Mouse (Mus musculus) frontal cortex, postnatal 10 days (tissue): ENCODE results near the gene Aebp1.

Source experiments
- DNase-seq, 2 experiments: peaks; one replicate each; pipeline ENCODE4 v3.0.0; 2022; ENCODE audit warnings: low spot score in 2 of 2, mixed read lengths in 1 of 2

The Aebp1 gene

DNA sequence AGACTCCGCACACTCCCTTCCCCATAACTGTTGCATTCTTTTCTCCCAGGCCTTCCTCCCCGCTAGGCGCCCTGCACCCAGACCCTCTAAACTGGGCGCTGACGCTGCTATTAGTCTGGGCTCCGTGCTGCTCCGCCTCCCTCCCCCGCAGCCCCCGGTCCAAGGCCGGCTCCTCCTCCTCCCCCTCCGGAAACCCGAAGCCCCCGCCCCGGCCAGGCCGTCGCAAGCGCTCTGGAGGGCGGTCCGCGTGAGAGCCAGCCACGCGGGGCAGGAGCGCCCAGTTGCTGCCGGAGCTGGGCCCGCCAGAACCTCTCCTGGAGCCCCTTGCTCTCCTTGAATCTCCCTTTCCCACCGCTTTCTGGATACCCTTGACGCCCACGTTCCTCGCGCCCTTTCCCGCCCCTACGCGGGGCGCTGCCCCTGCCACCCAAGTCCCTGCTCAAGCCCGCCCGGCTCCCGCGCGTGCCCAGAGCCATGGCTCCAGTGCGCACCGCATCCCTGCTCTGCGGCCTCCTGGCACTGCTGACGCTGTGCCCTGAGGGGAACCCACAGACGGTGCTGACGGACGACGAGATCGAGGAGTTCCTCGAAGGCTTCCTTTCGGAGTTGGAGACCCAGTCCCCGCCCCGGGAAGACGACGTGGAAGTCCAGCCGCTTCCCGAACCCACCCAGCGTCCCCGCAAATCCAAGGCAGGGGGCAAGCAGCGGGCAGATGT lies at the start of gene Aebp1:
Gene Aebp1, plus strand, starts transcription at position 270 of the 716 bp plus-strand sequence.
- no peak for DNase-seq

GRCm38 (mm10) chr11:5813381-5813780 lies 48.4 kb upstream of the Aebp1 start:
- no peak for DNase-seq

DNA sequence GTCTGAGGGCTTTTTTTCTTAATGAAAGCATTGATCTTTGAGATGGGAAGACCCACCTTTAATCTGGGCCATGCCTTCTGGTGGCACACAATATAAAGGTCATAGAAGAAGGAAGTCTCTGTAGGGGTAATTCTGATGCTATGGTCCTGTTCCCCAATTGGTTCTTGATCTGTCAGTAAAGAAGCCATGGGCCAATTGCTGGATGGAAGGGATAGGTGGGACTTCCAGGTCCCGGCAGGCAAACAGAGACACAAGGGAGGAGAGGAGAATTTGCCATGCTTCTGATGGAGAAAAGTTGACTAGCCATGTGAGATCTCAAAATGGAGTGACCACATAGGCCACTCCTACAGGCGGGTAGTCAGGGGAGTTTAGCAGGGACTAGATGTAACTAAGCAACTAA lies 42.5 kb upstream of the Aebp1 start:
- DNase-seq = no peak

- no peak for DNase-seq
These were observed 36.3 kb upstream of the Aebp1 start for GRCm38 (mm10) chr11:5825432-5825831.

DNA sequence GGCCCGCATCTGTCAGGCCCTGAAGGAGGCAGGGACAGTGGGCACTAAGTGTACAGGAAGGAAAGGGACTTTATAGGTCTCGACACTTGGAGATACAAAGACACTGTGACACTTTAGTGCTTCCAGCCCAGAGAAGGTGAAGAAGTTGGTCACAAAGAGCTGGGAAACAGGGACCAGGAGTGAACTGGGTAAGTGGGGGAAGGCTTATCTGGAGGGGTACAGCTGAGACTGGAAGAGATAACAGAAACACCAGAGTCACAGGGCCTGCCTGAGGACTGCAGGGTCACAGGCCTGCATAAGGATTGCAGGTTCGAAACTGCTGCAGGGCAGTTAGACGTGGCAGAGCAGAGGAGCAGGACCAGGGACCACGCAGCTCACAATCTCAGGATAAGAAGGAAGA lies 33.8 kb upstream of the Aebp1 start:
- DNase-seq = no peak

- DNase-seq = no peak
These were observed 33.1 kb upstream of the Aebp1 start for GRCm38 (mm10) chr11:5828509-5829191.

DNA sequence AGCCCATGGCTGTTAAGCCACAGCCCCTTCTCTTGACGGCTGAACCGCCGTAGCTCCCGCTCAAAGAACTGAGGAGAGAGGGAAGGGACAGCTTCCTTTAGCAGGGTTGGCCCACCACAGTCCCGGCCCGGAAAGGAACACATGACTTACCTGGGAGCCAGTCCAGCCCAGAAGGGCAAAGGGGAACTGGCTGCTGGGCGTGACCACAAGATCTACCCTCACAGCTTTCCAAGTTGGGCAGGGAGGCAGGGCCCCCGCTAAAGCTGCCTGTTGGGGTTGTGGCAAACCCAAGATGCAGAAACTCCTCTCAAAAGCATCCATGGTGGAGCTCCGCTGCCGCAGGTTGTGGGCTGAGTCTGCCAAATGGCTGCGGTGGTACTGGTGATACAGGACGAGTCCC lies 32.4 kb upstream of the Aebp1 start:
- DNase-seq = no peak

- no peak for DNase-seq
These were observed 27.2 kb upstream of the Aebp1 start for GRCm38 (mm10) chr11:5834506-5834905.

GRCm38 (mm10) chr11:5835057-5835456 lies 26.7 kb upstream of the Aebp1 start:
- no peak for DNase-seq

GRCm38 (mm10) chr11:5836126-5836525 lies 25.6 kb upstream of the Aebp1 start:
- DNase-seq = no peak

DNA sequence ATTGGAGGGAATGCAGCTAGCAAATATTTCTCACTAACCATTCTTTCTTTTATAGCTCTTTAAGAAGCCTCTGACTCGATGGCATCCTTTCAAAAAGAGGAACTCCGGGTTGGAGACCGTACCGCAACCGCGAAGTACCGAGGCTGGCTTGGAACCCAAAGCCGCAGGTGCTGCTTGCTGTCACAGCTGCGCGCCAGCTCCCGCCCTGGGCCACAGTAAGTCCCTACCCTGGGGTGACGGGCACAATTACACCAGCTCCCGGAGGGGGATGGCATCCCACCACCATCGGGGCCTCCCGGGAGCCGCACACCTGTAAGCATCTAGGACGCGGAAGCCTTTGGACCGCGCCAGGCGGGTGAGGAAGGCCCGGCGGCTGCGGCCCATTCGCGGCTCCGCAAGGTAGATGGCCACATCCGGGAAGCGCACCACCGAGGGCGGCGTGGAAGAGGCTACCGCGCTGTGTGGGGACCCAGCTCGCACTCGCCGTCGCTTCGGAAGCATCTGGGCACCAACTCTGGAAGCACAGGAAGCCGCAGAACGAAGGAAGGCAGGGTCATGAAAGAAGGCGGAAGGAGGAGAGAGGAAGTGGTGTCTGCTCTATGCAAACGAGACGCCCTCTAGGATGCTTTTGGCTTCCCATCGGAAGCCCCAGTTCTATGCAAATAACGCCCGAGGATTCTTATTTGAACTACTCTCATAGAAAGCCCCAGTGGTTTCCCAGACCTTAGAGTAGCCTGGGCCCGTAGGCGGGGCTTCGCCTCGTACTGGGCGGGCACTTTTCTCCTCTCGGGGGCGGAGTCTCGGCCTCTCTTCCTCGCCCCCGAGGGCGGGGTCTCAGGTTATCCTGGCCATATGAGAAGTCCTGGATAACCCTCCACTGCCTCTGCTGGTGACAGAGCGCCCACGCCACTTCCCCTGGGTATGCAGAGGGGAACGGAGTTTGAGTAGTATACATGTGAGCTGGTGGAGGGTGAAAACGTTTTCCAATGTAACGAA lies 24.2 kb upstream of the Aebp1 start, which contains the start of gene Polm:
Gene Polm, minus strand, starts transcription at position 766 of the 996 bp plus-strand sequence.
- DNase-seq = peak; percentile 86 to 88

- DNase-seq = no peak
These were observed 21.4 kb upstream of the Aebp1 start for GRCm38 (mm10) chr11:5840346-5840745.

DNA sequence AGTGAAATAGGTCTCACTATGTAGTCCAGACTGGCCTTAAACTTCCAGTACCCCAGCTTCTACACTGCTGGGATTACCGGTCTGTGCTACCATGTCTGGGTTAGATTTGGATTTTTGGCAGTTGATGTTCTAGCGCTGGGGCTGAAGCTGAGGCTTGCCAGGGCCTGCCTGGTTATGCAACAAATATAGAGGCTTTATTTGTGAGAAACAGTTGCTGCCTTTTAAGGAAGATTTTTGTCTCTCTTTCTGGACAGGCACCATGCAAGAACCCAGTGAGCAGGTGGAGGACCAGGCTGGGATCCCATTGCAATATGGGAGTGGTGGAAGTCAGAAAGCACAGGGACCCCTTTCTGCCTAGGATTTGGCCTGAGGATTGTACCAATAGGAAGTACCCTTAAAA lies 20.0 kb upstream of the Aebp1 start:
- DNase-seq = no peak

GRCm38 (mm10) chr11:5843131-5843530 lies 18.6 kb upstream of the Aebp1 start:
- DNase-seq = no peak

DNA sequence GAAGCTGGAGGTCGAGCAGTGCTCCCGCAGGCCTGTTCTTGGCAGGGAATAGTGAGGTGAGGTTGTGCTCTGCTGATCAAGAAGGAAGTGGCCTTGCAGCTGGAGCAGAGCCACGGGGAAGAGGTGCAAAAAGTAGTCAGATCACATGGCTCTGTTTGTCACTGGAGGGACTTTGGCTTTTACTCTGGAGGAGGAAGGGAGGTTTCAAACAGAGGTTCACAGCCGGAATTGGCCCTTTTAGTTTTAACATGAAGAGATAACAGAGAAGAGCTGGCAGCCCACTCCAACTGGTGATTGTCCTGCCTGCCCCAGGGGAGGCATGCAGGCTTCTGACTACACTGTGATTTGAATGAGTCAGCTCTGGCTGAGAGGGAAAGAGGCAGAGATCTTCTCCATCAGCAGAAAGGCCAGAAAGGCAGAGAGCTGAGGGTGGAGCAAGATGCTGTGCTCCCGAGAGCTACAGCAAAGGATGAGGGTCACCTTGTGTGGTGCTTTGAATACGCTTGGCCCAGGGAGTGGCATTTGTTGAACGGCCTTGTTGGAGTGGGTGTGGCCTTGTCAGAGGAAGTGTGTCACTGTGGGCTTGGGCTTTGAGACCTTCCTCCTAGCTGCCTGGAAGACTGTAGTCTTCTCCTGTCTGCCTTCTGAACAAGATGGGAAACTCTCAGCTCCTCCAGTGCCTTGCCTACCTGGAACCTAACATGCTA lies 15.0 kb upstream of the Aebp1 start:
- no peak for DNase-seq

- DNase-seq = peak in 1 of 2 experiments; percentile 52
These were observed 13.0 kb upstream of the Aebp1 start for GRCm38 (mm10) chr11:5848741-5849140.

DNA sequence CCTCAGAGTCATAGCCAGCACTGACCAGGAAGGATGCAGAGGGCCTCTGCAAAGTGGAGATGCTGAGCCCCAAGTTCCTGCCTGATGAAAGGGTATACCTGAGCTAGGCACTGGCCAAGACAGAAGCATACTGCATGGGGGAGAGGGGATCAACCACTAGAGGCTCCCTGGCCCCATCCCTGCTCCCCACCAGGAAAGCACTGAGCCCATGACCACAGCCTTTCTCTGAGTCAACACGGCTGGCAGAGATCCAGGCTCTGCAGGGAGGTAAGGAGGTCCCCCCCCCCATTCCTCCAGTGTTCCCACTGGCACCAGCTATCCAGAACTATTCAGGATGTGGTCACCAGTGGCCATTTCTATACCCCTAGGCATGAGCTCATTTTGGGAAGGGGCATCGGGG lies 12.4 kb upstream of the Aebp1 start:
- DNase-seq = no peak

DNA sequence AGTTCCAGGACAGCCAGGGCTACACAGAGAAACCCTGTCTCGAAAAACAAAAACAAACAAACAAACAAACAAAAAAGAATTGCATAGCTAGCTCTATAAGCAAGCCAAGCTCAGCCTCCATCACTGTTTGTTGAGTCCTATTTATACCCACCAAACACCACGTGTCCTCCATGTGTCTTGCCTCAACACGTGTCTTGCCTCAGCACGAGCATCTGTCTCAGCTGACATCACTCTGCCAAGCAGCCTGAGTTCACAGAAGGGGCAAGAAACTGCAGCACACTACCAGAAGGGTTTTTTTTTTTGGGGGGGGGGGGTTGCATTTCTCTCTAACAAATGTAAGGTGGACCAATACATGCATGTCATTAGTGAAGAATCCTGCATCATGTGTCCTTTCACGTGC lies 11.3 kb upstream of the Aebp1 start:
- no peak for DNase-seq

DNA sequence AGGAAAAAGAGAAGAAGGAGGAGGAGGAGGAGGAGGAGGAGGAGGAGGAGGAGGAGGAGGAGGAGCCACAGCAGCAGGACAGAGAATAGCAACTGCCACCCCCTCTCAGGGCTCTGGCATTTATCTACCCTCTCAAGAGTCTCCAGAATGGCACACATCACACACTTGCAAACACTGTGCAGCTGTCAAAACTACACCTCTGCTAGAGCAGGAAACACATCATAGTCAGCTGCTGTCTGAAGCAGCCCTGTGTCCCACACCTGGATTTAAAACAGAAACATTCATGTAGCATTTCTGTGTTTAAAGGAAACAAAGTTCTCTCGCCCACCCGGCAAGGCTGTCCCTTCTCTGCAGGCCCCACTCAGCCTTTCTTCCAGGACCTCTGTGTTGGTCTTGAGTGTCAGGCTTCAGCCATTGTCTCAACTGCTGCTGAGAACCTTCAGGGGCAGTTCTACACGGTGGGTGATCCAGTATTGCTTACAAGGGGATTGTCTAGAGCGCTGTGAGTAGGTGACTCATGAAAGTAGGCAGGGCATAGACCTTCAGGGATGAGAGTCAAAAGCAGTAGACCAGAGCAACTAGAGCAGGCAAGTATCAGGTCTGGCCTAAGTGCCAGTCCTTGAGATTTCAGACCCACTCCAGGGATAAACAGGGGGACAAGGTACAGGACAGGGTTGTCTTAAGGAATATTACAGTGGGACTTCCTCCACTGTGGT lies 10.6 kb upstream of the Aebp1 start:
- DNase-seq = no peak

DNA sequence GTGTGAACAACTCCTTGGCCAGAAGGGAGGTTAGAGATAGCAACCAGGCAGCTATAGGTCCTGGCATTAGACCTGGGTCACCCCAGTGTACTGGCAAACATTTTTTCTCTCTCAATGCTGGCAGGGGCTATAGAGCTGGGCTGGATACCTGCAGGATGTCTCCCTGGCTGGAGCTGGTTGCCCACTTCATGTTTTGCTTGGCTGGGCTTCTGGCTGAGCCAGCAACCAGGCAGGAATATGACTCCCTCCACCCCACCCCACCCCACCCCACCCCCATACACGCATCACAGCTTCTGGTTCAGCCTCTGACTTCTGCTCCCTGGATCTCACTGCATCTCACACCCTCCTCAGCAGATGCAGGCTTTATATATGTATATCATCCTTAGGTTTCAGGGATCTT lies 9.4 kb upstream of the Aebp1 start:
- no peak for DNase-seq

DNA sequence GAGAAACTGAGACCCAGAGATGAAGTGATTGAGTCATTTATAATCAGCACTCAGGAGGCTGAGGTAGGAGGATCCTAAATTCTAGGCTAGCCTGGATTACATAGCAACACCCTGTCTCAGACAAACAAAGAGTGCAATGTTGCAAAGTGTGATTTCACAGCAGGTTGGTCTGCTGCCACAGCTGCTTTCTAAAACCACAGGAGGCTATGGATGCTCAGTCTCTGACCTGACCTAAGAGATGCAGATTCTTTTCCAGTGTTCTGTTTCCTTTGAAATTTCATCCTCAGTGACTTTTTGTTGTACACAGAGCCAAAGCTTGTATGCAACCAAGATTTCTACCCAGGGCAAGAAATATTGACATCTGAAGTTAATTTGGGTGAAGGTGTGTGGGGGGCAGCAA lies 6.3 kb upstream of the Aebp1 start:
- DNase-seq = no peak
